Mouse (Mus musculus): ENCODE data around the gene Ttc21a. TPM values are rescaled to one million over a fixed set of nuclear protein-coding genes. Genes with fewer than 3 reads are reported as not detected.

The Ttc21a gene
- polyA plus RNA-seq, 1 experiment from 2014 or later: 0.03 TPM

DNA sequence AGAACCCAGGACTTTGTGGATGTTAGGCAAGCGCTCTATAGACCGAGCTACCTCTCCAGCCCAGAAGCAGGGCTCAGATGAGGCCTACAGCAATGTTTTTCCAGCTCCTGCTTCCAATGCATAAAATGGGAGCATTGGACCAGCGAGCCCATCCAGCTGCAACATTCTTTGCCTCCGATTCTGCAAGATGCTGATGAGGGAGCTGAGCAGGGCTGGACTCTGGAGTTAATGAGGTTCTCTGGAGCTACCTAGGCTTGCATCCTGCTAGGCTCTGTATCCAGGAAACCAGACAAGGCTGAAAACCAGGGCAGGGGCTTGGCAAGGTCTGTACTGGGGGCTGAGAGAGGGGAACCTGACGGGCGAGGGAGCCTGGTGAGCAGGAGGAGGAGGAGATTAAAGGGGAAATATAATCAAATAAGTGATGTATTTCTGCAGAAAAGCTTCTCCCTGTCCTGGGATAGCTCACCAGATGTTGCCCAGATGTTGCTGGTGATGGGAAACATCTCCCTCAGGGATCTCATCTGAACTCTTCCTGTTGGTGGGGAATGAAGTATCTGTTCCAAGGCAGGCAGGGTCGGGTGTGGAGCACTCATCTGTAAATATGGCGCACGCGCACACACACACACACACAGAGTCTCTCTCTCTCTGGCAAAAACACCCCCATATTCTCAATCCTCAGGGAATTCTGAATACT, 48.6 kb downstream of the Ttc21a start:
- no peaks in the 10 kb centered on the region for H3K36me3 ChIP-seq (ENCODE audit: insufficient read depth, low read length)
- ATAC-seq (replicated peaks; ENCODE audit: low FRiP score, low read depth): no peak
- H3K4me3 ChIP-seq (replicated peaks; ENCODE audit: low read depth, low read length): no peak overlapping the region
- no peak for TF ChIP-seq CTCF (IDR thresholded peaks at IDR 0.05; ENCODE audit: low read depth)
- no peak overlapping the region for H3K9ac ChIP-seq (ENCODE audit: low read depth, low read length)
- no peaks in the 10 kb centered on the region for H3K27me3 ChIP-seq (ENCODE audit: insufficient read depth, low read length)
- no peak for DNase-seq (ENCODE audit: low spot score)
- H3K4me2 ChIP-seq (ENCODE audit: low read length): no peak overlapping the region
- 77% methylated on average over 10 of the region's 10 CpGs for WGBS
- peaks cover 19% of the 10 kb centered on the region; the same call in 1 of the 2 replicates for H3K4me1 ChIP-seq (replicated peaks; ENCODE audit: insufficient read depth, low read length)
- H3K9me3 ChIP-seq (replicated peaks; ENCODE audit: low read length): no peaks in the 10 kb centered on the region
- H3K27ac ChIP-seq: no peak overlapping the region

DNA sequence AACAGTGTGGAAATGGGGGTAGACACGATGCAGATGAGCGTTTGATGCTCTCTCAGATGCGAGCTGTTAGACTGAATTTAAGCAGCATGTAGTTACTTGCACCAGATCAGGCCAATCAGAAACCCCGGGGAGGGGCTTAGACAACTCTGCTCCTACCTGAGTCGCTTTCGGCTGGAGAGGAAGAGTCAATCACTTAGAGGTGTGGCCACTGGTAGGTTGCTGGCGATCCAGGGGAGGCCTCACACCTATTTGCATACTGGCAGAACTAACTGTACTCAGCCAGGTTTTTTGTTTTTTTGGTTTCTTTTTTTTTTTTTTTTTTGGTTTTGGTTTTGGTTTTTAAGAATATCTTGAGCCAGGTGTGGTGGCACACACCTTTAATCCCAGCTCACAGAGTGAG, 50.9 kb downstream of the Ttc21a start:
- DNase-seq (ENCODE audit: low spot score) (no peak), ATAC-seq (replicated peaks; ENCODE audit: low FRiP score, low read depth) (no peak)
- Histone ChIP-seq H3K4me3 (replicated peaks; ENCODE audit: low read depth, low read length) (no peak overlapping the region), H3K4me1 (replicated peaks; ENCODE audit: insufficient read depth, low read length) (0 out of 2 replicates have a peak, but pooled peaks cover 4% of the 10 kb centered on the region), H3K27ac (no peak overlapping the region), H3K27me3 (ENCODE audit: insufficient read depth, low read length) (no peaks in the 10 kb centered on the region), H3K9ac (ENCODE audit: low read depth, low read length) (no peak overlapping the region), H3K9me3 (replicated peaks; ENCODE audit: low read length) (no peaks in the 10 kb centered on the region), H3K4me2 (ENCODE audit: low read length) (no peak overlapping the region), H3K36me3 (ENCODE audit: insufficient read depth, low read length) (no peaks in the 10 kb centered on the region)
- 39% methylated on average over 7 of the region's 7 CpGs for WGBS
- TF ChIP-seq CTCF (IDR thresholded peaks at IDR 0.05; ENCODE audit: low read depth): no peak

DNA sequence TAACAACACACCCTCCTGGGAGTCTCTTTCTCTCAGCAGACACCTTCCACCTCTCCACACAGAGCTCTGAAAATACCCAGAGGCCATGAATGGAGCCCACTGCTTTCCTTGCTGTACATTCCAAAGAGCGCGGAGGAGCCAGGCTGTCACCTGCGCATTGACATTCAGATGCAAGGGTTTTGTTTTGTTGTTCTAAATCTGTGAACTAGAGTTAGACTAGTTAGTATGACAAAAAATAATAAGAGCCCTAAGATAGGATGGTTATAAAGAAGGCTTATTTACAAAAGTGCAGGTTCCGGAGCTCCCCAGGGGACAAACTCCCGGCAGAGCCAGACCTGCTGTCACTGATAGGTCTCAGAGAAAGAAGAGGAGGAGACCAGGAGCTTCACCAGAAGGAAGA, 53.9 kb downstream of the Ttc21a start:
- WGBS: 33% methylated on average over 5 of the region's 5 CpGs

DNA sequence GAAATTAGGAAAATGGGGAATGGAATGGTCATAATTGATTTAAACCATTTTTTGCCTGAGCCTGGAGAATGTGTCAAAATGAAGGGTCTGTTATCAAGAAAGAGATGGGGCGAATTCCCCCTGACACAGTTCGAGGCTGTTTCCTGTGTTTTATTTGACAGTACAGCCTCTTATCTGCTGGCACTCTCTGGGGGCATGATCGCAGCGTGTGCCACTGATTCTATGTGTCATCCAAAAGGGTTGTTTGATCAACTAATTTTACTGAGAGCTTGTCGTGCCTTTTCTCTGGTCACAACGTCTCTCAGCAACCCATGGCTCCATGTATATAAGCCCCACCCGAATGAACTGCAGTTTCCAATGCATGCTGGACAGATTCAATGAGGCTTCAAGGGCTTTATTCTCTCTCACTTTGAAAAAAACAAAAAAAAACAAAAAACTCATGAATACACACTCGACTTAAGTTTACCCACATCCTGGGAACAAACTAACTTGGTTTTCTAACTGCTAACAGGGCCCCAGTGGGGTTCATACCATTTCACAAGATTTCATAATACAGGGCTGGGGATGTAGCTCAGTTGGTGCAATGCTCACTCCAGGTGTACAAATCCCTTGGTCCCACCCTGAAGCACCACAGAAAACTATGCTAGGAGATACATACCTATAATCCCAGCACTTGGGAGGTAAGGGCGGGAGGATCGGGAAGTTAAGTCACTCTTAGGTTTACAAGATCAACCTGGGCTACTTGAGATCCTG, 55.9 kb downstream of the Ttc21a start:
- H3K9ac ChIP-seq (ENCODE audit: low read depth, low read length): no peak overlapping the region
- no peaks in the 10 kb centered on the region for H3K27me3 ChIP-seq (ENCODE audit: insufficient read depth, low read length)
- no peaks in the 10 kb centered on the region for H3K36me3 ChIP-seq (ENCODE audit: insufficient read depth, low read length)
- no peaks in the 10 kb centered on the region for H3K9me3 ChIP-seq (replicated peaks; ENCODE audit: low read length)
- DNase-seq (ENCODE audit: low spot score) (no peak), ATAC-seq (replicated peaks; ENCODE audit: low FRiP score, low read depth) (no peak)
- WGBS: 72% methylated on average over 10 of the region's 10 CpGs
- H3K4me3 ChIP-seq (replicated peaks; ENCODE audit: low read depth, low read length): no peak overlapping the region
- TF ChIP-seq CTCF (IDR thresholded peaks at IDR 0.05; ENCODE audit: low read depth): no peak
- no peak overlapping the region for H3K27ac ChIP-seq
- no peak overlapping the region for H3K4me2 ChIP-seq (ENCODE audit: low read length)
- H3K4me1 ChIP-seq (replicated peaks; ENCODE audit: insufficient read depth, low read length): no peaks in the 10 kb centered on the region

More for the DNA sequence above, 53.9 kb downstream of the Ttc21a start:
- no peak for TF ChIP-seq CTCF (IDR thresholded peaks at IDR 0.05; ENCODE audit: low read depth)
- Histone ChIP-seq H3K9me3 (replicated peaks; ENCODE audit: low read length) (no peaks in the 10 kb centered on the region), H3K4me3 (replicated peaks; ENCODE audit: low read depth, low read length) (no peak overlapping the region), H3K4me1 (replicated peaks; ENCODE audit: insufficient read depth, low read length) (no peaks in the 10 kb centered on the region), H3K9ac (ENCODE audit: low read depth, low read length) (no peak overlapping the region), H3K36me3 (ENCODE audit: insufficient read depth, low read length) (no peaks in the 10 kb centered on the region), H3K27me3 (ENCODE audit: insufficient read depth, low read length) (no peaks in the 10 kb centered on the region), H3K27ac (no peak overlapping the region), H3K4me2 (ENCODE audit: low read length) (no peak overlapping the region)
- ATAC-seq (replicated peaks; ENCODE audit: low FRiP score, low read depth) (no peak), DNase-seq (ENCODE audit: low spot score) (no peak)

DNA sequence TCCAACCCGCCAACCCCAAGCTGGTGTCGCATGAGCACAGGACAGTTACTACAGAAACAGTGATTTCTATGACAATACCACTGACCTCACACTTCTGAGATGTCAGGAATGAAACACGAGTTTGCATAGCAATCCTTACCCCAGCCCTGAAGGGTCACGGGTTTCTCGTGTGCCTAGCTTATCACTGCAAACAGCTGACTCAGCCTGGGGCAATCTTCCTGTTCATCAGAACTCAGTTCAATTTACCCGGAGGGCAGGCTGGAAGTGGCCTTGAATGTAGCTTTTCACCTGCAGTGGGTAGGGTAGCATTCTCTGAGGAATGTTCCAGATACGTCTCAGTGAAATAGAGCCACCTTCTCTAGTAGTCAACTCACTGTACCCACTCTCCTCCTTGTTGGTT, 56.8 kb downstream of the Ttc21a start:
- Histone ChIP-seq H3K9me3 (replicated peaks; ENCODE audit: low read length) (no peaks in the 10 kb centered on the region), H3K36me3 (ENCODE audit: insufficient read depth, low read length) (no peaks in the 10 kb centered on the region), H3K9ac (ENCODE audit: low read depth, low read length) (no peak overlapping the region), H3K4me2 (ENCODE audit: low read length) (no peak overlapping the region), H3K4me1 (replicated peaks; ENCODE audit: insufficient read depth, low read length) (no peaks in the 10 kb centered on the region), H3K4me3 (replicated peaks; ENCODE audit: low read depth, low read length) (no peak overlapping the region), H3K27me3 (ENCODE audit: insufficient read depth, low read length) (no peaks in the 10 kb centered on the region), H3K27ac (no peak overlapping the region)
- no peak for TF ChIP-seq CTCF (IDR thresholded peaks at IDR 0.05; ENCODE audit: low read depth)
- 60% methylated on average over 7 of the region's 7 CpGs for WGBS
- DNase-seq (ENCODE audit: low spot score): no peak
- no peak for ATAC-seq (replicated peaks; ENCODE audit: low FRiP score, low read depth)

DNA sequence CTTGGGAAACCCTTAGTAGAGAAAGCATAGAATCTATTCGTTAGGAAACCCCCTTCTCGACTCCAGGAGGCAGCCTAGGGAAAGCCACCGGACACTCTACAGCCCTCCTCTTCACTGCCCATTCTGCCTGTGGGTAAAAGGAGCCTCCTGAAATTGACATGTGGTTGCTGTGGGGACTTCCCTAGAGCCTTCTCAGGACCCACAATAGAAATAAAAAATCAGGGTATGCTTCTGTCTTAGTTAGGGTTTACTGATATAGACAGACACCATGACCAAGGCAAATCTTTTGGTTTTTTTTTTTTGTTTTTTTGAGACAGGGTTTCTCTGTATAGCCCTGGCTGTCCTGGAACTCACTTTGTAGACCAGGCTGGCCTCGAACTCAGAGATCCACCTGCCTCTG, 58.7 kb downstream of the Ttc21a start:
- Histone ChIP-seq H3K27me3 (ENCODE audit: insufficient read depth, low read length) (no peaks in the 10 kb centered on the region), H3K36me3 (ENCODE audit: insufficient read depth, low read length) (no peaks in the 10 kb centered on the region), H3K9me3 (replicated peaks; ENCODE audit: low read length) (no peaks in the 10 kb centered on the region), H3K27ac (no peak overlapping the region), H3K4me3 (replicated peaks; ENCODE audit: low read depth, low read length) (no peak overlapping the region), H3K4me1 (replicated peaks; ENCODE audit: insufficient read depth, low read length) (no peaks in the 10 kb centered on the region), H3K9ac (ENCODE audit: low read depth, low read length) (no peak overlapping the region), H3K4me2 (ENCODE audit: low read length) (no peak overlapping the region)
- 80% methylated on average over 4 of the region's 4 CpGs for WGBS
- TF ChIP-seq CTCF (IDR thresholded peaks at IDR 0.05; ENCODE audit: low read depth): no peak
- DNase-seq (ENCODE audit: low spot score) (no peak), ATAC-seq (replicated peaks; ENCODE audit: low FRiP score, low read depth) (no peak)
